Mouse (Mus musculus): ENCODE results near the gene Ifitm3. TPM values are rescaled to one million over a fixed set of nuclear protein-coding genes. Genes with fewer than 3 reads are reported as not detected.
"Not testable (repeated sequence)": the region's sequence is repeated elsewhere in the genome, so short reads cannot be mapped to it uniquely, and the experiment has no call there.

The Ifitm3 gene
- polyA plus RNA-seq, 1 experiment from 2014 or later, result 334 TPM

DNA sequence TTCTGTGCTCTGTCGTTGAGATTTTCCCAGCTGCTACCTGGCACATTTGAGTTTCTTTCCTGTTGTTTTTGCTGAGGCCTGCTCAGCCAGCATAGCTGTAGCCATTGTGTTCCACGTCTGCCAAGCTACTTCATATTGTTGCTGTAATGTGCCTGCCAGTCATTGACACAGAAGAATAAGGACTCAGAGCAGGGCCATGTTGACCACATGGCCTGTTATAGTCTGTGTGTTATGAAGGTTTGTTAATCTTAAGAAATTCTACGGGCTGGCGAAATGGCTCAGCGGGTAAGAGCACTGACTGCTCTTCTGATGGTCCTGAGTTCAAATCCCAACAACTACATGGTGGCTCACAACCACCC, 16.1 kb upstream of the Ifitm3 start:
- ATAC-seq, result no peak
- Histone ChIP-seq H3K4me3 (ENCODE audit: low read depth, low read length) (no peak overlapping the region), H3K27me3 (replicated peaks; ENCODE audit: control insufficient read depth, insufficient read depth, low read length) (no peaks in the 10 kb centered on the region), H3K36me3 (ENCODE audit: control insufficient read depth, insufficient read depth) (no peaks in the 10 kb centered on the region), H3K9ac (ENCODE audit: low read depth, low read length) (no peak overlapping the region), H3K4me2 (replicated peaks; ENCODE audit: low read depth) (no peak overlapping the region), H3K27ac (ENCODE audit: low read depth, low read length) (no peak overlapping the region), H3K9me3 (ENCODE audit: control insufficient read depth) (no peaks in the 10 kb centered on the region), H3K4me1 (replicated peaks; ENCODE audit: control insufficient read depth, insufficient read depth, low read length) (peaks cover 8% of the 10 kb centered on the region; the same call in 1 of the 2 replicates)
- WGBS, result 67% methylated on average over 5 of the region's 5 CpGs
- no peak for TF ChIP-seq CTCF (IDR thresholded peaks at IDR 0.05; ENCODE audit: low read depth)

DNA sequence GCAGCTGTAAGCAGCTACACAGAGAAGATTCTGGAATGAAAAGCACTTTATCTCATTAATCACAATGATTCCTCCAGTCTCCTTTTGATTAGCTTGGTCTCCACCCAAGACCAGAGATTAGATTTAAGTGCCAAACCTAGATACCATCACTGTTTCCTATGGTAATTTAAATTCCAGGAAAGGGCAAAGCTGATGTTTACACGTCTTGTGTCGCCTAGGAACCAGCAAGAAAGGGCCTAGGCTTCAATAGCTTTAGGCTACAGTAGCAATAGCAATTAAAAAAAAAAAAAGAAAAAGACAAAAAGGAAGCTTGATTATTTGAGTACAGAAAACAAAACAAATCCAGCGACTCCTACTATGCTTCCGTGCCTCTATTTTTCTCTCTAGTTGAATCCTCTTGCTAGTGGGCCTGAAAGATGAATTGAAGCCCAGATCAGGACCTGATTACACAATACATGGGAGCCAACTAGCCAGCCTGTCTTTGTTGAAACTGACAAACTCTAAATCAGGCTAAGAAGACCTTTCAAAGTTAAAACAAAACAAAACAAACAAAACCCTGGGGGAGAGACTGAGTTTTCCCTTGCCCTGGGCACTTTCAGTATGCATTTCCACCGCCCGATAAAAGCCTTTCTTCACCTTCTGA, 15.6 kb upstream of the Ifitm3 start:
- H3K27ac ChIP-seq (ENCODE audit: low read depth, low read length), result no peak overlapping the region

GRCm38 (mm10) chr7:141024865-141025838, 14.6 kb upstream of the Ifitm3 start:
- H3K9me3 ChIP-seq (ENCODE audit: control insufficient read depth), result no peaks in the 10 kb centered on the region
- H3K4me1 ChIP-seq (replicated peaks; ENCODE audit: control insufficient read depth, insufficient read depth, low read length), result peaks cover 8% of the 10 kb centered on the region; the same call in 1 of the 2 replicates
- no peak overlapping the region; the same call in 1 of the 2 replicates for H3K27ac ChIP-seq (ENCODE audit: low read depth, low read length)
- no peak for TF ChIP-seq CTCF (IDR thresholded peaks at IDR 0.05; ENCODE audit: low read depth)
- H3K27me3 ChIP-seq (replicated peaks; ENCODE audit: control insufficient read depth, insufficient read depth, low read length), result no peaks in the 10 kb centered on the region
- no peak overlapping the region for H3K4me2 ChIP-seq (replicated peaks; ENCODE audit: low read depth)
- no peak overlapping the region for H3K4me3 ChIP-seq (ENCODE audit: low read depth, low read length)
- ATAC-seq, result no peak
- no peak overlapping the region for H3K9ac ChIP-seq (ENCODE audit: low read depth, low read length)
- 56% methylated on average over 6 of the region's 6 CpGs for WGBS
- no peaks in the 10 kb centered on the region for H3K36me3 ChIP-seq (ENCODE audit: control insufficient read depth, insufficient read depth)

More for the DNA sequence above, 15.6 kb upstream of the Ifitm3 start:
- Histone ChIP-seq H3K4me2 (replicated peaks; ENCODE audit: low read depth) (no peak overlapping the region), H3K4me3 (ENCODE audit: low read depth, low read length) (no peak overlapping the region), H3K36me3 (ENCODE audit: control insufficient read depth, insufficient read depth) (no peaks in the 10 kb centered on the region), H3K9ac (ENCODE audit: low read depth, low read length) (no peak overlapping the region), H3K9me3 (ENCODE audit: control insufficient read depth) (no peaks in the 10 kb centered on the region), H3K27me3 (replicated peaks; ENCODE audit: control insufficient read depth, insufficient read depth, low read length) (no peaks in the 10 kb centered on the region), H3K4me1 (replicated peaks; ENCODE audit: control insufficient read depth, insufficient read depth, low read length) (peaks cover 8% of the 10 kb centered on the region; the same call in 1 of the 2 replicates)
- TF ChIP-seq CTCF (IDR thresholded peaks at IDR 0.05; ENCODE audit: low read depth), result no peak
- WGBS, result 49% methylated on average over 6 of the region's 6 CpGs
- ATAC-seq, result no peak

- TF ChIP-seq CTCF (IDR thresholded peaks at IDR 0.05; ENCODE audit: low read depth), result no peak
- H3K4me1 ChIP-seq (replicated peaks; ENCODE audit: control insufficient read depth, insufficient read depth, low read length), result peaks cover 8% of the 10 kb centered on the region; the same call in 1 of the 2 replicates
- no peak for ATAC-seq
- no peaks in the 10 kb centered on the region for H3K36me3 ChIP-seq (ENCODE audit: control insufficient read depth, insufficient read depth)
- no peaks in the 10 kb centered on the region for H3K27me3 ChIP-seq (replicated peaks; ENCODE audit: control insufficient read depth, insufficient read depth, low read length)
- no peak overlapping the region for H3K27ac ChIP-seq (ENCODE audit: low read depth, low read length)
- no peak overlapping the region for H3K4me3 ChIP-seq (ENCODE audit: low read depth, low read length)
- no peaks in the 10 kb centered on the region for H3K9me3 ChIP-seq (ENCODE audit: control insufficient read depth)
- no peak overlapping the region for H3K4me2 ChIP-seq (replicated peaks; ENCODE audit: low read depth)
- H3K9ac ChIP-seq (ENCODE audit: low read depth, low read length), result no peak overlapping the region
- WGBS, result 78% methylated on average over 14 of the region's 14 CpGs
Measured at GRCm38 (mm10) chr7:141021489-141022449, 11.2 kb upstream of the Ifitm3 start.

DNA sequence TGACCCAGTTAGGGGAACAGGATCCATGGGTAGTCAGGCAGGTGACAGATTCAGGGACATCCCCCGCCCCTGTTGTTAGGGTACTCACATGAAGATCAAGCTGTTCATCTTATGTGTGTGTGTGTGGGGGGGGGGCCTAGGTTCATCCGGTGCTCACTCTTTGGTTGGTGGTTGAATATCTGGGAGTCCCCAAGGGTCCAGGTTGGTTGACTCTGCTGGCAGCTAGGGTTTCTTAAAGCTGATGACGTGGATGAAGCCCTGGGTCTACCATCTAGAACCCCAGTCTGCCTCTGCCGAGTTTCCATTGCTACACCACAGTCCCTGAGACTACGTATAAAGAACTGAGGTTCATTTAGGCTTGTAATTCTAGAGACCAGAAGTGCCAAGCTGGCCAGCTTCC, 8.5 kb upstream of the Ifitm3 start:
- H3K9me3 ChIP-seq (ENCODE audit: control insufficient read depth), result no peaks in the 10 kb centered on the region
- no peaks in the 10 kb centered on the region for H3K27me3 ChIP-seq (replicated peaks; ENCODE audit: control insufficient read depth, insufficient read depth, low read length)
- H3K4me1 ChIP-seq (replicated peaks; ENCODE audit: control insufficient read depth, insufficient read depth, low read length), result no peaks in the 10 kb centered on the region
- no peak overlapping the region for H3K27ac ChIP-seq (ENCODE audit: low read depth, low read length)
- TF ChIP-seq CTCF (IDR thresholded peaks at IDR 0.05; ENCODE audit: low read depth), result no peak
- H3K4me2 ChIP-seq (replicated peaks; ENCODE audit: low read depth), result no peak overlapping the region
- H3K9ac ChIP-seq (ENCODE audit: low read depth, low read length), result no peak overlapping the region
- WGBS, result 96% methylated on average over 5 of the region's 5 CpGs
- H3K4me3 ChIP-seq (ENCODE audit: low read depth, low read length), result no peak overlapping the region
- no peaks in the 10 kb centered on the region for H3K36me3 ChIP-seq (ENCODE audit: control insufficient read depth, insufficient read depth)
- ATAC-seq, result no peak

DNA sequence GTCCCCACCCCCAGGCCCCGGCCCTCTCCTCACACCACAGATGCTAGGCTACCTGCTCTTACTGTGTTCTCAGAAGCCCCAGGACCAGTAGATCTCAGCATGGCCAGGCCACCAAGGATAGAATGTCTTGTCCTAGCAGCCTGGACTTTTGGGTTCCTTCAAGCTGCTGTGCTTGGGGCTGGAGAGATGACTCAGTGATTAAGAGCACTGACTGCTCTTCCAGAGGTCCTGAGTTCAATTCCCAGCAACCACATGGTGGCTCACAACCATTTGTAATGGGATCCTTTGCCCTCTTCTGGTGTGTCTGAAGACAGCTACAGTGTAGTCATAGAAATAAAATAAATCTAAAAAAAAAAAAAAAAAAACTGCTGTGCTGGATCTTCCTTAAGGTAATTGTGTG, 7.3 kb upstream of the Ifitm3 start, which contains the start of gene Ifitm6:
Ifitm6 (minus strand) TSS at position 101 of the 400 bp plus-strand sequence.
- H3K36me3 ChIP-seq (ENCODE audit: control insufficient read depth, insufficient read depth); H3K27me3 ChIP-seq (replicated peaks; ENCODE audit: control insufficient read depth, insufficient read depth, low read length); H3K9ac ChIP-seq (ENCODE audit: low read depth, low read length); H3K9me3 ChIP-seq (ENCODE audit: control insufficient read depth); H3K4me3 ChIP-seq (ENCODE audit: low read depth, low read length); H3K27ac ChIP-seq (ENCODE audit: low read depth, low read length); ATAC-seq; H3K4me2 ChIP-seq (replicated peaks; ENCODE audit: low read depth); H3K4me1 ChIP-seq (replicated peaks; ENCODE audit: control insufficient read depth, insufficient read depth, low read length): not testable (repeated sequence)
- WGBS, result 89% methylated on average over 1 of the region's 1 CpGs
